Mouse (Mus musculus): ENCODE results near the gene Lipt2.
A peak's percentile ranks its signal among the peaks of the same experiment; 100 is the strongest.

Gene Lipt2

DNA sequence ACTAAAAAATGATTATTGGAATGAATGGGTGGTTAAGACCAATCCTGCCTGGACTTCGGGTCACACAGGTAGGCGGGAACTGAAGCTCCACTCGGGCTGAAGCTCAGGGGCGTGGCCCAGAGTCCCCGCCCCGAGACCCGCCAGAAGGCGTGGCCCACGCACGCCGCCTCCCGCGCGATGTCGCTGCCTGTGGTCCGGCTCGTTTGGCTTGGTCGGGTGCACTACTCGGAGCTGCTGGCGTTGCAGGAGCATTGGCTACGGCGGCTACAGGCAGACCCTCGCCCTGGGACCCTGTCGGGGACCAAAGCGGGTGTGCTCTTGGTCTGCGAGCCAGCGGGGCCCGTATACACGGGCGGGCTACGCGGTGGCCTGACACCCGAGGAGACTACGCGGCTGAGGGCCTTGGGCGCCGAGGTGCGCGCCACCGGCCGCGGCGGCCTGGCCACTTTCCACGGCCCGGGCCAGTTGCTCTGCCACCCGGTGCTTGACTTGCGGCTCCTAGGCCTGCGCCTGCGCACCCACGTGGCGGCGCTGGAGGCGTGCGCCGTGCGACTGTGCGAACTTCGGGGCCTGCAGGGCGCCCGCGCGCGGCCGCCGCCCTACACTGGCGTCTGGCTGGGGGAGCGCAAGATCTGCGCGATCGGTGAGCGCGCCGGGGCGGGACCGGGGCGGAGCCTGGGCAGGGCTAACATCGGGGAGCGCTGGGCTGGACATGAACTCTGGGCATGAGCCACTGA lies at the start of gene Lipt2:
Lipt2 (plus strand) TSS at position 173 of the 737 bp plus-strand sequence.
- peak; percentile 91 for DNase-seq (ENCODE audit: low spot score)

DNA sequence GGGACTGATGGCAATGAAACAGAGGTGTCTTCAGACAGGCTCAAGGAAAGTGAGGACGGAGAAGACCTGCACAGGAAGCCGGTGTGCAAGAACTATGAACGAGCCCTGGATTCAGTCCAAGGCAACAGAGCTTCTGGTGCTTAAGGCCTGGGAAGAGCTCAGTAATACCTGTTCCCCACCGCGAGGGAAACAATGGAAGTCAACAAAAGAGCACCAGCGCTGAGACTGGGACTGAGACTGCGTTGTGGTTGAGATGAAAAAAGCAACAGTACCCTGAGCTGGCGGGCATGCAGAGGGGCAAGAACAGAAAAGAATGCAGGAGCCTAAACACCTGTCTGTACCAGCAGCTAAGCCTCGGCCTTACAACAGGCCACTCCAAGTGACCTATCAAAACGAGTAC lies 47.6 kb upstream of the Lipt2 start:
- no peak for DNase-seq (ENCODE audit: low spot score)

DNA sequence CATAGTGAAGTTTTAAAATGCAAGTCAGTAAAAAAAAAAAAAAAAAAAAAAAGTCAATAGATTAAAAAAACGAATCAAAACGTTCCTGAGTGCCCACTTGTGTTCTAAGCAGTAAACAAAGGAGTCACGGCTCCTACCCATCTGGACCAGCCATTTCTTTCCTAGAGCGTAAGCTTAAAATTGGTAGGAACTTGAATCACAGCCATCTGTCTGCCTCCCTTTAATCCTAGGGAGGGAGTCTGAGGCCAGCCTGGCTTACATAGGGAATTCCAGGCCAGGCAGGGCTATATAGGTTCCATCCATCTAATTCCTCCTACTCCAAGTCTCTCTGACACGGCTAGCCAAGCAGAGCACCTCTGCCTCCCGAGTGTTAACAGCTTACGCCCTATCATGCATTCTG lies 45.3 kb upstream of the Lipt2 start:
- no peak for DNase-seq (ENCODE audit: low spot score)

GRCm38 (mm10) chr7:100114279-100114678 lies 44.8 kb upstream of the Lipt2 start:
- no peak for DNase-seq (ENCODE audit: low spot score)

GRCm38 (mm10) chr7:100120791-100121261 lies 38.3 kb upstream of the Lipt2 start:
- no peak for DNase-seq (ENCODE audit: low spot score)

DNA sequence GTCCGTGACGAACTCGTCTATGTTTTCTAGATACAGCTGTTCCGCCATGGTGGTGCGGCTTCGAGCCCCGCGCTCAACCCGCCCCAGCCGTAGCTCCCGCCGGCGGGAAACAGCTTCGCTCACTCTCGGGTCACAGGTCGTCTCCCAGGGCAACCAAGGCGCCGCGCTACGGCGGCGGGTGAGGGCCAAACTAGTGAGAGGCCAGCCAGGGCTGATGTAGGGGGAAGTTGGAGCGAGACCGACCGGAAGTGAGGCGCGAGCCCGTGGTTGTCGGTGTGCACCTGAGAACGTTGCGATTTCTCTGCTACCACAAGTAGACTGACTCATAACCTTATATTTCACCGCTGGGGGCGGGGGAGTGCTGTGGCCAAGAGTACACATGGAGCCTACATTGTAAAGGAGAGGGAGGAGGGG lies 37.7 kb upstream of the Lipt2 start, which contains the start of gene Pold3:
Pold3 (minus strand) TSS at position 190 of the 414 bp plus-strand sequence.
- DNase-seq (ENCODE audit: low spot score) = peak; percentile 98

GRCm38 (mm10) chr7:100123486-100123885 lies 35.6 kb upstream of the Lipt2 start:
- DNase-seq (ENCODE audit: low spot score) = peak; percentile 33

DNA sequence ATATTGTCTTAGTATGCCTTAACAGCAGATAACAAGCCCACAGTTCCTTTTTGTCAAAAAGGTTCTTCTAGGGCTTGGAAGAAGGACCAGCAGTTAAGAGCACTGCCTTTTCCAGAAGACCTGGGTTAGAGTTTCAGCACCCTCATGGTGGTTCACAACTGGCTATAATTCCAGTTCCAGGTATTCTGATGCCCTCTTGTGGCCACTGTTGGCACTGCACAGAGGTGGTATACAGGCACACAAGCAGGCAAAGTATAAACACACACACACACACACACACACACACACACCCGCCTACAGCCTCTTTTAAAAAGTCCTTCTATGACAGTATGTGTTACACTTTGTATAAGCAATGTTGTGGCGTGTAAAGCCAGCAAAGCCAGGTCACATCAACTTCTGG lies 34.9 kb upstream of the Lipt2 start:
- peak; percentile 66 for DNase-seq (ENCODE audit: low spot score)

DNA sequence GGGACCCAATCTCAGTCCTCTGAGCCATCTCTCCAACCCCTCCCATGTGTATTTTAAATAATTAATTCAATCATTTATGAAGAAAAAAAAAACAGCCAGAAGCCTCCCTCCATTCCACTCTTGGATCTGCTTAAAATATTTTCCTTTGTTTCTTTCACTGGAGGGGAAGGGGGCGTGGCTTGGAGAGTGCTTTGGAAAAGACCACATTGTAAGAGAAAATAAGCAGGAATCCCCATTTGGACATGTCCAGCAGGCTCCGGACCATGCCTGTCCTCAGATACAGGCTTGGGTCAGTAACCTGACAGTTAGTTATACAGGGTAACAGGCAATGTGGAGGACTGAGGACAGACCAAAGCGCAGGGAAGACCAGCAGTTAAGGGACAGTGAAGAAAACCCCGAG lies 33.9 kb upstream of the Lipt2 start:
- no peak for DNase-seq (ENCODE audit: low spot score)

DNA sequence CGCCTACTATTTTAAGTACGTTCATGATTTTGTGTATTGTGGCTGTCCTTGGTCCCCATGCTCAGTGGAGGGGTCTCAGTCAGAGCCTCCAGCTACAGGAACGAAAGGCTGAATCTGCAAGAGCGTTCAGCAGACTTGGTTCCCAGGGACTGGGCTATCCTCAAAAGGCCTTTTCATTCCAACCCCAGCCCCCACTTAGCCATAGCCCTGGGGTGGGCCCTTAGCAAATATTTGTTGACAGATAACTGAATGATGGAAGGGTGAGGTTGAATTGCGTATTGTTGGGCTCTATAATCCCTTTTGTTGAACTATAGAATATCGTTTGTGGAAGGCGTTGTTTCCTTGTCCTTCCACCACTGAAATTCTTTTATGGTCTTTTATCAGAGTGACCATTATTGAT lies 32.6 kb upstream of the Lipt2 start:
- DNase-seq (ENCODE audit: low spot score) = no peak

DNA sequence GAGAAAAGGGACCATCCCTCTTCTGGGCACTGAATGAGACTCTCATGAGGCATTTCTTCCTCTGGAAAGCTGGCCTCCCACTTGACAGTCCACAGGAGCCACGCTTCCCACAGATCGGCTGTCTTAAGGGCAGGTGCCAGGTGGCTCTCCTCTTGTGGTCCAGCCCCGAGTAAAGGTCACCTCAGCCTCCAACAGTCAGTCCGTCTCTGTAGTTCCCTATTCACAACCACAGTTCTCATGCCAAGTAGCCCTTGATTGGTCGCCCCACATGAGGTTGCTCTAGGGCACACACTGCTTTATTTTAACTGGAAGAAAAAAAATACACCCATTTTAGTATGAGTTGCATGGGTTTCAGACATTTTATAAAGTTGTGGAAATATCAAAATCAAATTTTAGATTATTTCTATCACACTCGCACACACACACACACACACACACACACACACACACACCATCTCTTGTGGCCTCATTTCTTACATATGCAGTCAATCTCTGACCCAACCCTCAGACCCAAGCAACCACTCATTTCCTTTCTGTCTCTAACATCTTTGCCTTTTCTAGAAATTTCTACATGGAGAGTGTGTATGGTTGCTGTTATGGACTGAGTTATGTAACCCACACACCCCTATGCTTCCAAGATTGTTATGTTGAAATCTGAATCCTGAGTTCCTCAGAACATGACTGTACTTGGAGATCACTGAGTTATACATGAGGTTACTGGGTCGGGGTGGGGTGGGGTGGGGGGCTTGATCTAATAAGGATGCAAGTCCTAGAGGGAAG lies 30.6 kb upstream of the Lipt2 start:
- DNase-seq (ENCODE audit: low spot score) = no peak

- no peak for DNase-seq (ENCODE audit: low spot score)
Measured at GRCm38 (mm10) chr7:100130592-100130991, 28.5 kb upstream of the Lipt2 start.

- DNase-seq (ENCODE audit: low spot score) = no peak
Measured at GRCm38 (mm10) chr7:100132379-100132778, 26.7 kb upstream of the Lipt2 start.

- DNase-seq (ENCODE audit: low spot score) = no peak
Measured at GRCm38 (mm10) chr7:100137038-100137437, 22.0 kb upstream of the Lipt2 start.

DNA sequence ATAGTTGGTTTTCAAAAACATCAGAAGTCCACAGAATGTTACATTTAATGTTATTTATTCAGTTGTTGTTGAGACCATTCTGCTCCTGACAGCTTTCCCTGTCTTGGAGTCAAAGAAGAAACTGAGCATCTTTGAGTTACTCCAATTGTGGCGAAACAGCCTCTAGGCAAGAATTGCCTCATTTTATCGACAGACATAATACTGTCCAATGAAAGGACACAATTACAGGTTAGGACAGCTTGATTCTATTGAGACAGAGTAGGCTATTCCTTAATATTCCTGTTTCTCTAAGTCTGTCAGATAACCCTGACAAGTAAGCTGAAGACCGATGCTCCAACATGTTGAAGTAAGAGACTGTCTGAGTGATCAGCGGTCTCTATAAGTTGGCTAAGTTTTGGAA lies 21.0 kb upstream of the Lipt2 start:
- no peak for DNase-seq (ENCODE audit: low spot score)

DNA sequence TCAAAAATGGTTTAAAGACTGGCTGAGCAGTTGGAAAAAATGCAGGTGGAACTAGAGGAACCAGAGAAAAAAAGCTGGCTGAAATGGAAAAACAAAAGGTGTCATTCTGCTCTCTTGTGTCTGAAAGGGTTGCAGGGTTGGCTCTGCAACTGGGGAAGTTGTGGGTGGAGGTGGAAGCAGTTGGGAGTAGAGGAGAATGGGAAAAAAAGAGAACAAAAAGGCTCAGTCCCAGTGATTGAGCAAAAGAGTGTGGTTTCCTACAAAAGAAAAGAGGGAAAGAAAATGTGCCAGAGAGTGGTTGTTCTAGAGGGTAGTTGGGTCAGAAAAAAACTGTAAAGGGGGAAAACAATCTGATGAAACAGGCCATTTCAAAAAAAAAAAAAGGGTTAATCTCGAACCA lies 18.5 kb upstream of the Lipt2 start:
- no peak for DNase-seq (ENCODE audit: low spot score)

GRCm38 (mm10) chr7:100148586-100148985 lies 10.5 kb upstream of the Lipt2 start:
- DNase-seq (ENCODE audit: low spot score) = no peak

- DNase-seq (ENCODE audit: low spot score) = no peak
Measured at GRCm38 (mm10) chr7:100150086-100150485, 9.0 kb upstream of the Lipt2 start.

GRCm38 (mm10) chr7:100150626-100151025 lies 8.5 kb upstream of the Lipt2 start:
- DNase-seq (ENCODE audit: low spot score) = no peak

- DNase-seq (ENCODE audit: low spot score) = no peak
Measured at GRCm38 (mm10) chr7:100157669-100158068, 1.4 kb upstream of the Lipt2 start.

DNA sequence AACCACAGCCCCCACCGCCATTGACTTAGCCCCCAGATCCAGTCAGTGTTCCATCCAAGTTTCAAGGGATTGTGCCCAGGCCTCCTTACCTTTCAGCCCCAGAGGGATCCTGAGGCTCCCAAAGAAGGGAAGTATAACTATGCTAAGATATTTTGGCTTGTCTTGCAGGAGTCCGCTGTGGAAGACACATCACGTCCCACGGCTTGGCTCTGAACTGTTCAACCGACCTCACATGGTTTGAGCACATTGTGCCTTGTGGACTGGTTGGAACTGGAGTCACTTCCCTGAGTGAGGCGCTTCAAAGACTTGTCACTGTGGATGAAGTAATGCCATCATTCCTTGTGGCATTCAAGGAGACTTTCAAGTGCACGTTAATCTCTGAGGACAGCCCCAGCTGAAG lies 929 bp downstream of the Lipt2 start:
- peak; percentile 13 for DNase-seq (ENCODE audit: low spot score)

GRCm38 (mm10) chr7:100163506-100163905 lies 4.4 kb downstream of the Lipt2 start:
- no peak for DNase-seq (ENCODE audit: low spot score)

DNA sequence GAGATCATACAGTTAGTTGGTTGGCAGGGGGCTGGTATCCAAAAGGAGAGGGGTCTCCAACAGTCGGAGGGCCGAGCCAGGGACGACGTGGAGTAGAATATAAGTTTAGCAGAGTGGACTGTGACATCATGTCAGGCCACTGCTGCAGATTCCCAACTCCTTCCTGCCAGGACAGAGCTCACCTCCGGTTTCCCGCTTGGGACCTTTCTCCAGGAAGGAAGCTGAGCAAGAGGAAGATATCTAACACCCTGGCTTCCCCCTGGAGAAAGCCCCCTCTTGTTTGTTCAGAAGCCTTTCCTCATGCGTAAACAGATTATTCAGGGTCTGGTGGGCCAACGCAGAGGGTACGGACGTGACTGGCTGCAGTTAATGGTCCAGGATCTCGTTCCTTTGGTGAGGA lies 9.6 kb downstream of the Lipt2 start:
- no peak for DNase-seq (ENCODE audit: low spot score)

All from testis, postnatal 14 days (tissue).